Mouse (Mus musculus) heart, adult 11 months (tissue): ENCODE measurements around the gene 4931422A03Rik.

Source experiments
- DNase-seq: peaks from one replicate; pipeline ENCODE4 v3.0.0; 2022

4931422A03Rik gene

DNA sequence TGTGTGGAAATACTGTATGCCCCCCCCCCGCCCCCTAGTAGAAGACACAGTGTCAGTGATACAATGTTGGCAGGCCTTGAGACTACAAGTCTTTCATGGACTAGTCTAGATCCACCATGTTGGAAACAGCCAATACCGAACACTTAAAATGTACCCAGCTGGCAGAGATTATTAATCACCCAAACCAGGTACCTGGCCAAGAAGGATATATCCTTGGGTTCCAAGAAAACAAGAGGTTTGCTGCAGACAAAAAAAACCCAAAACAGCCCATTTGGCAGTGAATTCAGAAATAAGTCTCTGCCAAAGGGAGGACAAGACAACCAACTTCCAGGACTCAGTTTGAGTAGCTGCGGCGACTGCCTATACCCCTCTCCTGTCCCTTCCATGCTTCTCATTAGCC is 3.5 kb downstream of the 4931422A03Rik start:
- DNase-seq: peak; percentile 59

DNA sequence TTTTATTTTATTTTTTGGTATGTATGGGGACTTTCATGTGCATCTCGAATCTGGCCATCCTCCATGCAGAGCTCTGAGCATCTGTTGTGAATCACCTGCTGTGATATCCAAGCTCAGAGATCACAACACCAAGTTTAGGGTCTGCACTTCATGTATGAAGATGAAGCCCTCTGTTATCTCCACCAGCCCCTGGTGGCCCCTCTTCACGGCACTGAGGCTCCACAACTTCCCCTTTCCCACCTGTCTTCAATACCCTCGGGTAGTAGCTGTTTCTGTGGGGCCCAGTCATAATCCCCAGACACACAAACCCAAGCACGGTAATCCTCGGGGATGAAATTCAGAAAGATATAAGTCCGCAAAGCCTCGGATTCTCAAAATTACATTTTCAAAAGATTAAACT is 5.1 kb downstream of the 4931422A03Rik start:
- DNase-seq: peak; percentile 61

DNA sequence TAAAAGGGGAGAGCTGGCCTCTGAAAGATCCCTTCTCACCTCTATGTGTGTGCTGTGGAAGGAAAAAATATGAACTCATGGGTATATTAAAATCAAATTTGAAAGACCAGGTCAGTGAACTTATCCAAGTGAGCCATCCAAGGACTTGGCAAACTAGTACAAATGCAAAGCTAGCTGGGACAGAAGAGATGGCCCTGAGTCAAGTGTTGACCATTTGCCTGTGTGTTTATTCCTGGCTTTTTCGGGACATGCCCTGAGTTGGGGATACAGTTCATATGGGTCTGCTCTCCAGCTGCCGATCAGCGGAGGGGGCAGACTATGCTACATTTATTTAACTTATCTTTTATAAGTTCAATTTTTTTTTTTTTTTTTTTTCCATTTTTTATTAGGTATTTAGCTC is 19.3 kb downstream of the 4931422A03Rik start:
- DNase-seq: peak; percentile 9

DNA sequence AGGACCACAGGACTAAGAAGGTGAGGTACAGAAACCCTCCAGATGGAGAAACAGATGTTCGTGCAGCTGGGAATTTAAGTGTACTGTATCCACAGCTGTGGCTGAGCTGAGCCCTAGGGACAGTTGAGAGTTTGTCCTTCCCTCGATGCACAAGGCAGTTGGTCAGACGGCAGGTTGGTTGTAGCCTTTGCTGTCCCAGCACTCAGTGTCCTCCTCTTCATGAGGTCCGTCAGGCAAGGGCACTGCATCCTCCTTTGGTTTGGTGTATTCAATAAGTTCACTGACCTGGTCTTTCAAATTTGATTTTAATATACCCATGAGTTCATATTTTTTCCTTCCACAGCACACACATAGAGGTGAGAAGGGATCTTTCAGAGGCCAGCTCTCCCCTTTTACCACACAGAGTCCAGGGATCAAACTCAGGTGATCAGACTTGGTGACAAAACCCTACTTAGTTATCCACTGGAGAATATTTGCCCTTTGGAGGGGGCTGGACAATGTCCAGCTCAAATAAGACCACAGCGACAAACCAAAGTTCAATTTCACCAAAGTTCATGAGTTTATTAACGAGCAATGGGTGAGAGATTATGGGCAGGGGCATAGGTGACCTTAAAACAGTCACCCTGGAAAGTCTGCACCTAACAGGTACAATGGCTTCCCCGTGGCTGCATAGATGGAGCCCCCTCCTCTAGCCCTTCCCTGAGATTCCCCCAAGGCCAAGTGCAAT is 20.2 kb downstream of the 4931422A03Rik start:
- DNase-seq: peak; percentile 60

DNA sequence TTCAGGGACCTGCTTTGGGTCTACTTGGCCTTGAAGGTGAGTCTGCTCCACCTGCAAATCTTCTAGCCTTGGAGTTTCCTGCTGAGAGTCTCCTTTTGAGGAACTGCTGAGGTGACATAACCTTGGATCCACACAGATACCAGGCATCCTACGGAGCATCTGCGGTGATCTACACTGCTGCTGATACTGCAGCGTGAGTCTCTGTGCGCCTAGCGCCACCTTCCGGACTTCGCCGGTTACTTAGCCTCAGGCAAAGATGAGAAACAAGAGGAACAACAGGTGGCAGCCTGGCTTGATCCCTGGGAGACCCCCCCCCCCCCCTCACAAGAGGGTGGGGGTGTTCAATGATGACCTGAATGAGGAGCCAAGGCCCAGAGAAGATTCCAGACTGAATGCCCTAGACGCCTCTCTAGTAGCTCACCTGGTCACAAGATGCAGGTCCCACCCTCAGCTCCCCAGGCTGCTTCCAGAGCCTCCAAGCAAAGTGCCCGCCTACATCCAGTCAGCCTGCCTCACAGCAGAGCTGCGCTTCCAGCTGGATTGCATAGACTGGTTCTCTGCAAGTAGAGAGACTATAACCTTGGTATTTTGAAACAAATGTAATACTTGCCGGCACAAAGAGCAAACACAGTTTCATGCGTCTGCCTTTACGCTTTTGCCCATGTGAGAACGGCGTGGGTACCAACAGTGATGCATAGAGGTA is 25.3 kb downstream of the 4931422A03Rik start:
- DNase-seq: peak; percentile 85

DNA sequence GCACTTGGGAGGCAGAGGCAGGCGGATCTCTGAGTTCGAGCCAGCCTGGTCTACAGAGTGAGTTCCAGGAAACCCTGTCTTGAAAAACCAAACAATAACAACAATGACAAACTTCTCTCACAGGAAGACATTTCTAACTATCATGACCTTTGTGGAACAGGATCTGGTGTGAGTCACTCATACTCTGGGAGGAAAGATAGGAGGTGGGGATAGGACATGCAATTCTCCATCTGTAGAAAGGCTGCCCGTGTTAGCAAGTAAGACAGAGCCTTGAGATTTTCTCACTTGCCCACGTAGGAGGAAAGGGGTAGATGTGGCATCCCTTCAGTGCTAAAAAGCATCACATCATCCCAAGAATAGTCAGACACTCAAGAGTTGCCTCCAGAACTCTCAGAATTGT is 26.3 kb downstream of the 4931422A03Rik start:
- DNase-seq: peak; percentile 22

DNA sequence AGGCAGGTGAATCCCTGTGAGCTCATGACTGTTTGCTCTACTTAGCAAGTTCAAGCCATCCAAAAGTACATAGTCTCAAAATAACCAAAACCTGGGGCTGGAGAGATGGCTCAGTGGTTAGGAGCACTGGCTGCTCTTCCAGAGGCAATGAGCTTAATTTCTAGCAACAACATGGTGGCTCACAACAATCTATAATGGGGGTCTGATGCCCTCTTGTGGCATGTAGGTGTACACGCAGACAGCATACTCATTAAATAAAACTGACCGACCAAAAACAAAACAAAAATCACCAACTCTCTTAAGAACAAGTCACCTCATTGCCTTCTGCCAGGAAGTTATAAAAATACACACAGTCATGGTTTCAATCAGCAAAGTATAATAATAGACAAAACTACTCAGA is 27.1 kb downstream of the 4931422A03Rik start:
- peak; percentile 43 for DNase-seq

DNA sequence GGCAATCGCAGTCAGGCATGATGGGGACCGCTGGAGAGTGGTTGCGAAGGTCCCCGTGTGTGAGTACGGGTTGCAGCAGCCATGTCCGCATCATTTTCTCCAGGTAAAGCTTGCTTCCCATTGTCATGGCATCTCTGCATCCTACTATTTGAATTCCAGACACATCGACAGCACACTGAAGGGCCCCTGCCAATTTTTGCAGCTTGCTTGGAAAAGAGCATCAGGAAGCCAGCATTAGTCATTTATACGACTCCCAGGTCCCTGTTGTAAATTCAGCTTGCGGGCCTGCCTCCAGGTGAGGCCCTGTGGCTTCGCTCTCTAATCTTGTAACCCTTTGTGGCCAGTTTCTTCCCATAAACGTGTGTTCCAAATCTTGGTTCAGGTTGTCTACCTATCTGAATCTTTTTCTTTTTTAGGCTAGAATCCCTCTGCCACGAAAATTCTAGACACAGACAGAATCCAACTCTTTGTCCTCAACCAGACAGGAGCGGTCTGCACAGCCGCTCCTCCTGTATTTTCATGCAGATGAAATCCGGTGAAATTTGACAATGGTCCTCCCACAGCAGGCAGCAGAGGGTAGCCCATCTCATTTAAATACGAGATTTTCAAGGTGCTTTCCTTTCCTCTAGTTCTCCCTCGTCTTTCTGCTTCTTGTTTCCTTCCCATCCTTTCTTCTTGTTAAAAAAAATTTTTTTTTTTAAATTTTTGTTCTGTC is 35.4 kb downstream of the 4931422A03Rik start:
- DNase-seq: peak; percentile 55

DNA sequence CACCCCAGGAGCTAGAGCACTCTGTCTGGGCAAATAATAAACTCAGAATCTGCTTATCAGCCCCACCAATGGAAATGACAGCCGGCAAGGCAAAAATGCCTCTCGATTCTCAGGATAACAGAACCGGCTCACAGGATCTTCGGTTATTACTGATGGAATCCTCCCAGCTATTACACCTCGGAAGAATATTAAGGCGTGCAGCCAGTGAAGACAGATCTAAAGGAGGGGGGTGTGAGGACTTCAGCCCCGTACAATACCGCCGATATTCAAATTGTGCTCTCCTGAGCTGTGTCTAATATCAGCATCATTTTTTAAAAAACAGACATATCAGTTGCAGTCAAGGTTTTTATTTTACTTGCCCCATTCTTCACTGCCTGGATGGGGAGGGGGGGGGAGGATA is 36.0 kb downstream of the 4931422A03Rik start:
- DNase-seq: peak; percentile 58

DNA sequence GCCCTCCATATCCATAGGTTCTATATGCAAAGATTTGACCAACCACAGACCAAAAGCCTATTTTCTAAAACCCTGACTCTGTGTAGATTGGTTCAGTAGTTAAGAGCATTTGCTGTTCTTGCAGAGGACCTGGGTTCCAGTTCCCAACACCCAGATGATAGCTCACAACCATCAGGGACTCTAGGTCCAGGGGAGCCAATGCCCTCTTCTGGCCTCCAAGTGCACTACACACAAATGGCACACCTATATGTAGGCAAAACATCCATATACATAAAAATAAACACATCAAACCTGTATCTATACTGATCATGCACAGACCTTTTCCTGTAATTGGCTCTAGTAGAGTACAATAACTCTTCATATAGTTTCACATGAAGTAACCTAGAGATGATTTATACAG is 36.9 kb downstream of the 4931422A03Rik start:
- peak; percentile 39 for DNase-seq

DNA sequence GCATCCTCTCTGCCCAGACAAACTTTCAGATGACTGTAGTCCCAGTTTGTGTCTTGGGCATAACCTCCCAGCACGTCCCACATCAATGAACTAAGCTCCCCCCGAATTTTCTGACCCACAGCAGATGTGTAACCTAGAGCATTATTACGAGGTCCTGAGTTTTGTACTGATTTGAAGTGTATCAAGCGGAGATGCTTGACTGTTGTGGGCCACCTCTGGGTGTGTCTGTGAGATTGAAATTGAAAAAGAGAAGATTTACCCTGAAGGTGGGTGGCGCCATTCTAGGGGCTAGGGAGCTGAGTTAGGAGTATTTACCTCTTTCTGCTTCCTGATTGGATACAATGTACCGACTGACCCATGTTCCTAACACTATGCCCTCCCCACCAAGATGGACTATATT is 38.4 kb downstream of the 4931422A03Rik start:
- peak; percentile 69 for DNase-seq

DNA sequence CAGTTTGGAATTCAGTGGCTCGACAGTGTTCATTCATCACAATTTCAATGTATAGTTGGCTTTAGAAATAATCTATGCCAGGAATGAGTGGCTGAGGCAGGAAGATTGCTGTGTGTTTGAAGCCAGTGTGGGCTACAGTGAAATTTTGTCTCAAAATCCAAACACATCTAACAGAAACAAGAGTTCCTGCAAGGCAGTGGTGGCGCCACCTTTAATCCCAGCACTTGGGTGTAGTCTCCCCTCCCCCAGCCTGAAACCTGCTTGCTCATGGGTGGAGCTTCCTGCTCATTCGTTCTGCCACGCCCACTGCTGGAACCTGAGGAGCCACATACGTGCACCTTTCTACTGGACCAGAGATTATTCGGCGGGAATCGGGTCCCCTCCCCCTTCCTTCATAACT is 40.6 kb downstream of the 4931422A03Rik start:
- peak; percentile 54 for DNase-seq

DNA sequence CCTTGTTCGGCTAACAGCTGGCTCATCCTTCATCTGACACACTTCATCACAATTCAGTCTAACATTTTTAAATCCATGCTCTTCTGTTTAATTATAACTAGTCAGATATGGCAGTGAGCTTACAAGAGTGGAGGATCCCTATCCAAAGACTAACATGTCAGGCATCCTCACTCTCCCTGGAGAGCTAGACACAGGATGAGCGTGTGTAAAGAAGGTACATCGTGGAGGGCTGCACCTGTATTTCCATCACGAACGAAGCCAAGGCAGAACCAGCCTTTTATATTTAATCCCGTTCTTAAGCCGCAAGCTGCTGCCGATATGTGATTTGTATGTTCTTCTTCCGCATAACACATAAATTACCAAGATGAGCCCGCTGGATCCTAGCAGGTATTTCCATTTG is 45.0 kb downstream of the 4931422A03Rik start:
- peak; percentile 74 for DNase-seq

DNA sequence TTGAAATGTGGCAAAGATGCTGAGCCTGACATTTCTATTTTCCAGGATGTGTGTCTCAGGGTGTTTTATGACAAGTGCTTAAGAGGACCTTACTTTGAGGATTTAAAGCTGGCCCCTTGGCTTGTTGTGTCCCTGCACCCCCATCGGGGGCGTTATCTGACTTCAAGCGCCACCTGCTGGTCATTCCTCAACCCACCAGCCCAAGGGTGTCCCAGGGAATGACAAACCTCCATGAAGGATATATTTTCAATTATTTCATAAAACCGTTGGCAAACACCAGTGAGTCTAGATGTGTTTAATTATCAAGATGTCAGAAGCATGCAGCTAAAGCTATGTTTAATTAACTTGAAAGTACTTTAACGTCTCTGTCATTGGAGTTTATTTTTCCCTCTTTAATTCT is 45.9 kb downstream of the 4931422A03Rik start:
- DNase-seq: peak; percentile 97

DNA sequence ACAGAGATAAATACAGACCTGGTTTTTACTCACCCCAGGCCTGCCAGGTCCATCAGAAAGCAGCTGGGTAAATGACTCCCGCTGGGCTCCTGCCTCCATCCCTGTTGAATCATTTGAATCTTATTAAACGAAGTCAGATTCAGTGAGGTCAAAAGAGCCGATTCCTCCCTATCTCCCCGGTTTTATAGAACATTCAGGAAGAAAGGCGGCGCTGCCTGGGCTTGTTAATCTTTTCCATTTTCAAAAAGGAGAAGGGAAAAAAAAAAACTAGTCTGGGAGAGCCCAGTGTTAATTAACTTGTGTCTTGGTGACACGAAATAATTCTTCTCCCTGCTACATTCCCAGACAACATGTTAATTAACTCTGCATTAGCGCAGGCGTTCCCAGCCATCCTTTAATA is 50.4 kb downstream of the 4931422A03Rik start:
- peak; percentile 68 for DNase-seq

DNA sequence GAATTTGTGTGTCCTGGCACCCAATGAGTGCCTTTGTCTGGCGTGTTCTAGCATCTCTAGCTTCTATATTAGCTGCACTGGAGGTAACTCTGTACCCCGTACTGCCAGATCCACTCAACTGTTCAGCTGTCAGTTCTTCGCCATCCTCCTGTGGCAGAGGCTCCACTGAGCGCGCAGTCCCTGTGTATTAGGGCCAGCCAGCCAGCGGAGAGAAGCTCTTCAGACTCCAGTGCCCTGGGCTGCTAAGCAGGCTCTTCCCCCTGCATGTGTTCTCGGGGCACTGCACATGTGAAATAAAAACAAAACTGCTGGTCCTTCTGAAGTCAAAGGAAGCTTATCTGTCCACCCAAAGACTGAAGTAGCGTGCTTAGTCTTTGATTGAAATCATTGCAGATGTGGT is 50.9 kb downstream of the 4931422A03Rik start:
- peak; percentile 64 for DNase-seq

DNA sequence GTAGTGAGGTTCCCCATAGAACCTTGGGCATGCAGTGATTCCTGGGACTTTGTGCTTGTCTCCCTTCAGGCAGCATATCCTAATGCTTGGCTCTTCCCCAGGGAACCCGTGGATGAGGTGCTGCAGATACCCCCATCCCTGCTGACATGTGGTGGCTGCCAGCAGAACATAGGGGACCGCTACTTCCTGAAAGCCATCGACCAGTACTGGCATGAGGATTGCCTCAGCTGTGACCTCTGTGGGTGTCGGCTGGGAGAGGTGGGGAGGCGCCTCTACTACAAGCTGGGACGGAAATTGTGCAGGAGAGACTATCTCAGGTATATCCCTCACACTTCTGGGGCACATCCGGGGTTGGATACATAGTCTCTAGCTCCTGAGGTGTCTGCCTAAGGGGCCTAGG is 52.3 kb downstream of the 4931422A03Rik start:
- peak; percentile 89 for DNase-seq

DNA sequence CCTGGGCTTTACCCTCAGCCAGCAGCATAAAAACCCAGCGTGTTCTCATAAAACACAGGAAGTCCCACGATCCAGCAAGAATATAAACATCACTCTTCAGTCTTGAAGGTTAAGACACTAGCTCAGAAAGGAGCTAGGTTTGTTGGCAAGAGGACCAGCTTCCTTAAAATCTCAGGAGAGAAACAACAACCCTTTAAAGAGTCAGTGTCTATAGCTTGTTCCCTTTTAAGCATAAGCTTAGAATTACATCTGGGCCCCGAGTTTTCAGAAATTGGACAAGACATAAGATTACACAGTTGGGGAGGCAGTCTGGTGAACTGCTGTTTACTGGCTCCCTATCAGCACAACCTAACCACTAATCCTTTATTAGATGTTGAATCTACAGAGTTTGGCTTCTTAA is 56.3 kb downstream of the 4931422A03Rik start:
- peak; percentile 73 for DNase-seq

DNA sequence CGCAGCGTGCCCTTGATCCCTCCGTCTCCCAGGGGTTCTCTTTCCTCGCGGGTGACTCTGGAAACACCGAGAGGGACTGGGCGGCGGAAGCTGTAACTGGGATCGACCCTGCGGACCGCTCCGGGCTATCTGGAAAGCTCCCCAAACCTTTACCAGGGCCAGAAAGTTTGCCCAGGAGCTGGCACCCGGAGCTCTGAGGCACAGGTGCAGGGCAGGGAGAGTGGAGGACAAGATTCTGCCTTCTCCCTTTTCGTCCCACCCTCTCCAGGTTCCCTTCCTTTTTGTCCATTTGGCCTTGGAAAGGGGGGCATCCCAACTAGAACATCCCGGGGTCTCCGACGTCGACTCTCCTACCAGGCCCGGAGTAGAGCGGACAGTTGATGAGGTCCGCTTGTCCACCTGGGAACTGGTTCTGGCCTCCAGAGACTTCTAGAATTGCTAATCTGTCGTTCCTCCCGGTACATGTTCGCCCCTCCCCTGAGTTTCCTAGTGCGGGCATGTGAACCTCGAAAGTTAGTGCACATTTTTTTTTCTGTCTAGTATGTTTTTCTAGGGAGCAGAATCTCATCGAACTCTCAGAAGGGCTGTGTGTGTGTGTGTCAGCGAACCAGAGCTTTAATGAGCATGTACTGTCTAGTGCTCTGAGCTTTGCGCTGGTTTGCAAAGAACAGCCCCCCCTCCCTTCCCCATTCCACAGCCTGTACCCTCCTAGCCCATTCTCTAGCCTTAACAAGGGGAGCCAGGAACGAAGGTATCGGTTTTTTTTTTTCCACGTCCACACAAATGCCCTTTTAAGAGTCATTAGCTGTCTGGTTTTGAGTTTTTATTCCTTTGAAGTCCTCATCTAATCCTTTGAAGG is 57.1 kb downstream of the 4931422A03Rik start:
- peak; percentile 95 for DNase-seq

DNA sequence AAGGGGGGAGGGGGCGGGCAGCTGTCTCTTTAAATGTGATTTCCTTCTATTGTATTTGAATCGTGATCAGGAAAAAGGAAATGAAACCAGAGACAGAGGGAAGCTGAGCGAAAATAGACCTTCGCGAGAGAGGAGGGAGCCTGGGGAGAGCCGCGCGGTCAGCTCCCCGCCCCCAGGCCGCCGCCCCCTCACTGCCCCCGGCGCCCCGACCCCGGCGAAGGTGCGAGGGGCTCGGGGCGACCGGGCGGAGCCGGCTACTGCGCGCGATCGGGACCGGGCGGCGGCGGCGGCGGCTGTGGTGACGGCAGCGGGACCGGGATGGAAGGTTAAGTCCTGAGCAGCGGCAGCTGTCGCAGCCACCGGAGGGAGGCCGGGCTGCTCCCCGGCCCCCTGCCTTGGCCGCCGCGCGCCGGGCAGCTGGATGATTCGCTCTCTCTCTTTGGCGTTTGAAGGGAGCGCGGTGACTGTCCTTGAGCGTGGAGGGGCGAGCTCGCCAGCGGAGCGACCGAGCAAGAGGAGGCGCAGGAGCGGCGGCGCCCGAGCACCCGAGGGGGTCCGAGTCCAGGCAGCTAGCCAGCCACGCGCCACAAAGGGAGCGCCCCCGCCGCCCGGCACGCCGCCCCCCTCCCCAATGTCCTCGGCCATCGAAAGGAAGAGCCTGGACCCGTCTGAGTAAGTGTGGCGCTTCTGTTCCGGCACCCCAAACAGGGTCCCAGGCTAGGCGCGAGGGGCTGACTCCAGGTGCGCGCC is 57.9 kb downstream of the 4931422A03Rik start:
- DNase-seq: peak; percentile 98

DNA sequence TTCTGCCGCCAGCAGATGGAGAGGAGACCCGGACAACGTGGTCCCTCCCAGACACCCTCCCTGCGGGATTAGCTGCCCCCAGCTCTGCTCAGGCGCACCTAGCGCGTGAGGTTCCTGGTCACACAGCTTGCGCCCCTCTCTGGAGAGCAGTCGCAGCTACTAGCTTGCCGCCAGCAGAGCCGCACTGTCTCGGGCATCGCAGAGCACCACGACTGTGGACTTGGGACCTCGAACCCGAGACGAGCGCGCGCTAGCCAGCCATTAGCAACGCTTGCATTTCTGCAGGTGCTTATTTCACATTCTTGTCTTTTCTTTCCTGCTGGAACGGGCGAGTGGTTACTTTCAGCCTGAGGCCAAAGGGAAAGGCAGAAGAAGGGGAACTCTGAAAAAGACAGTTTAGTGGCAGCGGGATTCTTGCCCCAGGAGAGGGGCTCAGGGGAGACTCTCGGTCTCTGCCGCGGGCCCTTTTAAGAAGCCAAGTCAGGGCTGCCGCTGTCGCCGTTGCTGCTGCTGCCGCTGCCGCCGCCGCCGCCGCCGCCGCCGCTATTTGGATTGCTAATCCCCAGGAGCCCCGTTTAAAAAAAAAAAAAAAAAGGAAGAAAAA is 58.6 kb downstream of the 4931422A03Rik start:
- DNase-seq: peak; percentile 98
